Mouse (Mus musculus) thymus, postnatal 25 days (tissue): ENCODE measurements around the gene Cda.
A peak's percentile ranks its signal among the peaks of the same experiment; 100 is the strongest.

Experiments used
- DNase-seq: peaks from one replicate; pipeline ENCODE4 v3.0.0; 2022

Cda gene

GRCm38 (mm10) chr4:138366561-138366960, 1.2 kb downstream of the Cda start:
- DNase-seq: no peak

DNA sequence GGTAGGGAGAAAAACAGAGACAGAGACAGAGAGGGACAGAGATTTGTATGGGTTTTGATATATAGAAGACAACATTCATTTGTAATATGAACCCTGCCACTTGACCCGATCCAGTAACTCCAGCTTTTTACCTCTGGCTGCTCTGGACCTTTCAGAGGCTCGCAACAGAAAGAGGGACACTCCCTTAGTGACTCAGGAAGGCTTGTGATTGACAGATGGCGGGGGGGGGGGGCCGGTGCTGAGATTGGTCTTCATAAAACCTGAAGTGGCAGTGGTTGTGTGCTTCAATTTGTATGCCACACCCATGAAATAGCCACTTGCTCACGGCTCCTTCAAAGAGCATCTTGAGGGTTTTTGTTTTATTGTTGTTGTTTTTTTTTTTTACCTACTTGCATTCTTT, 4.3 kb downstream of the Cda start:
- no peak for DNase-seq

DNA sequence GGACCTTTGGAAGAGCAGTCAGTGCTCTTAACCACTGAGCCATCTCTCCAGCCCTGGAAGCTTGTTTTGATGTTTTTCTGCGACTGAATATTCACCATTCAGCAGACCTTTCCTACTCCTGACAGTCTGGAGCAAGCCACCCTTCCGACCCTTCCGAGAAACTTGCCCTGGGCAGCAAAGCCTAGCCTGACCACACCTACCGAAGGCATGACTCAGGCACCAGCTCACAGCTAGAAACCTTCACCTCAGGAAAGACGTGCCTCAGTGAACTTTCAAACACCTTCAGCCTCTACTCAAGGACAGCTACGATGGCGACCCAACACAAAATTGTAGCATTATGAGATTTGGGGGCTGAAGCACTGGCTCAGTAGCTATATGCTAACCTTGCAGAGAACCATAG, 4.9 kb downstream of the Cda start:
- DNase-seq: no peak

GRCm38 (mm10) chr4:138361370-138361821, 6.4 kb downstream of the Cda start:
- no peak for DNase-seq

DNA sequence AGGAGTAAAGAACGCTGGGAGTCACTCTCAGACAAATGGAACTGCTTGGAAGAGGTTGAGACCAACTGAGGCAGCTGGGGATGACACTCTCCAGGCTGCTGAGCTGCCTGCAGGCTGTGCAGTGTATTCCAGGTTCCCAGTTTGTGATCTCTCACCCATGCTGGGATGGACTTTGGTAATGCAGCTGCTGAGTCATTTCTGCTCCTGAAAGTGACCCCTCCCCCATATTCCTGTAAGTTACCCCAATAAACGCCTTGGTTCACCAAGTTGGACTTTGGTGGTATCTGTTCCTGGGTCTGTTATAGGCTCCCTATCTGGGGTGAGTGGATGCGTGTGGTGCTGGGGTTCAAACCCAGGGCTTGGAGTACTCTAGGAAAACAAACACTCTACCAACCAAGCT, 9.6 kb downstream of the Cda start:
- DNase-seq: no peak

GRCm38 (mm10) chr4:138356551-138356950, 11.2 kb downstream of the Cda start:
- DNase-seq: no peak

DNA sequence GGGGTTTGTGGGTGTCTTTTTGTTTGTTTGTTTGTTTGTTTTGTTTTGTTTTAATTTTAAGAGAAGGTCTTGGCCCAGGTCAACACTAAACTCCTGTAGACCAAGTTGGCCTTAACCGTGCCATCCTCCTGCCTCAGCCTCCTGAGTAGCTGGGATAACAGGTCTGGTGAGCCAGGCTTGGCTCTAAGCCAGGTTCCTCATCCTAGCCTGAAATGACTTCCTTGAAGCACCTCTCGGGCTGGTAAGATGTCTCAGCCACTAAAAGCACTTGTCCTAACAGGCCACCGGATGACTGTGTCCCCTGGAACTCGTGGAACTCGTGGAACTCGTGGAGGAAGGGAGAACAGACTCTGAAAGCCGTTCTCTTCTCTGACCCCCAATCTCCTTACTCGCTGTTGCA, 11.7 kb downstream of the Cda start:
- no peak for DNase-seq

DNA sequence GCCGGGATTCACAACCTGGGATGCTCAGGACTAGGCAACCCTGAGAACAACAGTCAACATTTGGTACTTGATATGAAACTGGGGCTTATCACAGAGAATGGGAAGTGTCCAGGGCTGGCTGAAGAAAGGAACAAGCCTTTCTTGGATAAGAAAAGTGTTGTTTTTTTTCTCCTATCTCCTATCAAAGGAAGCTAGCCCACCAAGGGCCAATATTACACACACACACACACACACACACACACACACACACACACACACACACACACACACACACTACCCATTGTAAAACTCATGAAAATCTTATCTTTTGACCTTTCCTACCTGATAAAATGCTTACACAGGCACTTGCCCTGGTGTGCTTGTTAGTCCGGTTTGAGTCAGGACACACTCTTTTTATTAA, 12.3 kb downstream of the Cda start:
- no peak for DNase-seq

DNA sequence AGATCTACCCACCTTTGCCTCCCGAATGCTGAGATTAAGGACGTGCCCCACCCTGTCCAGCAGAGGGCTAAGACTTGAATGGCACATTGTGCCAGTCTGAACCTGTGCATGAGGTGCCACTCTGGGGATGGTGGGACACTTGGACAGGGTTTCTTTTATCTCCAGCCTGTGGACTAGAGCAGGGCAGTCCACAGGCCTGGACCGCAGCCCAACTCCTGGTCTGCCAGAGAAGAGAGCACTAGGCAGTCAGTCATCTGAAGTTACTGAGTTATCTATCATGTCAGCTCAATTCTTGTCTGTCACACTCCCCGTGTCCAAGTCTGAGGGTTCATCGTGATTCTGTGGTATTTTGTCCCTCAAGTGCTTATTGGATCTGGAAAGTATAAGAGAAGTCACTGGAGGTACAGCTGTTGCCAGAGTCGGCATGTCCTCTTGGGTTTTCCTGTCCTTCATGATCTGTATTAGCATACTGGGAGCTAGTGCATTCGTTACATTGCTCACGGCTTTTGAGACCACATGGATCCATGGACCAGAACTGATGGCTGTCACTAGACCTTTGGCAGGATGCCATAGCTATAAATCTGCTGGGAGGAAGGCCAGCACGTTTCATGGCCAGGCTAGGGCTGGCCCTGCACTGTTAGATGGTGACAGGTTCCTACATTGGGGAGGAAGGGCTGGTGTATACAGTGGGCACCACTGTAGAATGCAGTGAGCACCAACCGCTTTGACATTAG, 14.2 kb downstream of the Cda start:
- no peak for DNase-seq

- no peak for DNase-seq
Observed at GRCm38 (mm10) chr4:138352692-138353091, 15.1 kb downstream of the Cda start.

GRCm38 (mm10) chr4:138351821-138352220, 16.0 kb downstream of the Cda start:
- no peak for DNase-seq

DNA sequence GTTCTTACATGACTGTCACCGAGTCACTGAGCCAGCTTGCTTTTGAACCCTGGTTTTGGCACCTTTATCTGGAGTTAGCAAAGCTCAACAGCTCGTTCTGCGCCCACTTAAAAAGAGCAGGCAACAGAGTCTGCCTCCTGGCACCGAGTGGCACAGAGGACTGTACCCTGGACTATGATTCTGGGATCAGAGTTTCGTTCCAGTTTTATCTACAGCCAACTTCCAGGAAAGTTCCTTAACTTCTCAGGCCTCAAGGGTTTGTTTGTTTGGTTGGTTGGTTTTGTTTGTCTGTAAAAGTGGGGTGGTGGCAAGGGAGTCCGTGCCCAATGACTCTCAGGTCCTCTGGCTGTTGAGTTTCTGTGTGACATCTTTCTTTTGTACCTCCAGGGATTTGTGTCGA, 19.1 kb downstream of the Cda start:
- DNase-seq: no peak

GRCm38 (mm10) chr4:138347280-138347679, 20.5 kb downstream of the Cda start:
- no peak for DNase-seq

GRCm38 (mm10) chr4:138344891-138345545, 22.8 kb downstream of the Cda start:
- DNase-seq: no peak

DNA sequence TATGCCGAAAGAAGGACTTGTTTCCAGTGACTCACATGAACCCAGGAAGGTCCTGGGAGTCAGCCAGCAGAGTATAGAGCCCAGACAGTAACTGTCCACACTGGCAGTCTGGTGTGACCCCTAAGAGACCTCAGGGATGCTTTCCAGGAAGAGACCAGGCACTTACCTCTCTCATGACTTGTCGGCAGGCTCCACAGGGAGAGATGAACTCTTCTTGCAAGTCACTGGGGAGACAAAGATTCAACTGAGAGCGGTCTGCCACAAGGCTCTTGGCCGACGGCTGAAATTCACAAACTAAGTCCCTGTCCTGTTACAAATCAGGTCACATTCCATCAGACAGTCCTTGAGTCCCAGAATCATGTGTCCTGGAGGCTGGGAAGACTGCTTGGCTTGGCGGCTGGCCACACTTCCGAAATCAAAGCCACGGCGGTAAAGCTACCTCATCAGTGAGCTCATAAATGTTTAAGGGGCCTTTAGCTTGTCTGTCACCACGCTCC, 24.4 kb downstream of the Cda start:
- DNase-seq: no peak

GRCm38 (mm10) chr4:138342778-138343177, 25.0 kb downstream of the Cda start:
- no peak for DNase-seq

DNA sequence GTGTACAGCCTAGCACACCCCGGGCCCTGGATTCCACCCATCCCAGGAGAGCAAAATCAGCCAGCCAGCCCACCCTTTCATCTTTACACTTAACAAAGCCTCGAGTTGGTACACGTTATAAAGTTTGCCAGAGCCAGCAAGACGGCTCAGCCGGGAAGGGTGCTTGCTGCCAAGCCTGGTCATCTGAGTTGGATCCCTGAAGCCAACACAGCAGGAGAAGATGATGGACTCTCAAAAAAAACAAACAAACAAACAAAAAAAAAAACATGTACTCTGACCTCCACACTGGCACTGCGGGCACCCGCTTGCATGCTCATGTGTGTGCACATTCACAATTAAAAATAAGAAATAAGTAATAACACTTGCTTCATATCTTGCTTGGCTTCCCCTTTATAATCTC, 25.7 kb downstream of the Cda start:
- no peak for DNase-seq

- DNase-seq: no peak
Observed at GRCm38 (mm10) chr4:138341393-138341792, 26.4 kb downstream of the Cda start.

DNA sequence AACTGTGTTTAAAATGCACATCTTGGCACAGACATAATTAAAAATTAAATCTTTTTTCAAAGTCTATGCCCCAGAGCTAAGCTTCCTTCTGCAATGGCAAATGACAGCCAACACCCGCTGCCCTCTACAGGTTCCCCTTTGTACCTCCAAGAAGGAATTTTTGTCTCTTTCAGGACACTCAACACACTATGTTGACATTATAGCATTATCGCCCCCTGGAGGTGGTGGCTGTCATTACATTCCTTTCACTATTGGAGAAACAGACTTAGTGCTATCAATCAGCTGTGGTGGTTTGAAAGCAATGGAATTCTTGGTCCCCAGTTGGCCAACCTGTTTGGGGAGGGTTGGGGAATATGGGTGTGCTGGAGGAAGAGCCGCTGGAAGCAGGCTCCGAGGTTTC, 27.8 kb downstream of the Cda start:
- peak; percentile 38 for DNase-seq

DNA sequence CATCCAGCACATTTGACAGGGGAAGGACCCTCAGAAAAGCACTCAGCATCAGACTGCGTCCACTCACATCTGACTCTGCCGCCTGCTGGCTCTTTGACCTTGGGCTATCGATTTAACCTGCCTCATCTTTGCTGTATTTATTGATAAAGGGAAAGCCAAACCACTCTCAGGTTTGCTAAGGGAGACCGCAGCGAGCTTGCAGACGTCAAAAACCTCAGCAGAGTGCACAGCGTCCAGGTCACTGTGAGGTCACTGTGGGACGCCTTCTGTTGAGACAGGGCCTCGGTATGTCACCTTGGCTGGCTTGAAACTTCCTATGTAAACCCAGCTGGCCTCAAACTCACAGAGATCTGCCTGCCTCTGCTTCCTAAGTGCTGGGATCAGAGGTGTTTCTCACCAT, 30.5 kb downstream of the Cda start:
- no peak for DNase-seq

GRCm38 (mm10) chr4:138336876-138337275, 30.9 kb downstream of the Cda start:
- no peak for DNase-seq

- DNase-seq: no peak
Observed at GRCm38 (mm10) chr4:138335648-138336047, 32.1 kb downstream of the Cda start.

GRCm38 (mm10) chr4:138335036-138335435, 32.8 kb downstream of the Cda start:
- no peak for DNase-seq

GRCm38 (mm10) chr4:138333135-138333534, 34.7 kb downstream of the Cda start:
- DNase-seq: no peak

- DNase-seq: no peak
Observed at GRCm38 (mm10) chr4:138331647-138332046, 36.1 kb downstream of the Cda start.
